Mouse (Mus musculus) testis, adult 2 months (tissue): ENCODE results near the gene Lgals1.

Source experiments
- CTCF ChIP-seq: fragments of 200-500 bp; IDR thresholded peaks from 2 replicates; pipeline ENCODE4 v1.5.1; 2012; ENCODE audit warnings: low read depth, mild to moderate bottlenecking, inconsistent platforms, low read length, moderate library complexity; ENCODE audit not compliant: control insufficient read depth, insufficient read depth, insufficient replicate concordance
- POLR2A ChIP-seq: fragments of 200-500 bp; IDR thresholded peaks from 2 replicates; pipeline ENCODE4 v1.6.1; 2012; ENCODE audit warnings: low read depth, mild to moderate bottlenecking, inconsistent platforms, low read length, moderate library complexity; ENCODE audit not compliant: control insufficient read depth

DNA sequence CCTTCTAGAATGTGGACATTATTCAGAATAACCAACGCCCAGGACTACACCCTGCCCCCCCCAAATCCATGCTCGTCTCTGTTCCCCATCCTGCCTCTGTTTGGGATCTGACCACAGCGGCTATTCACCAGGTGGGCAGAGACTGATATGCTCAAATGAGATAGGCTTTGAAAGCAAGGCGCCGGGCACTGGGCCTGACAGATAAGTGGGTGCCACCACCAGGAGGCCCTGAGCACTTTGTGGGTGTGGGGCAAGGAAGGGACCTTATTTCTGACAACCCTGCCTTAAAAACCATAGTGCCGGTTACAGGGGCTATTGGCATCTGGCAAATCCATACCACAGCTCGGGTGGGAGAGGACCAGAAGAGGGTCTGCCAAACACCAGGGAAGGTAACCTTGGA, 3.8 kb upstream of the Lgals1 start:
- TF ChIP-seq CTCF (no peak), POLR2A (no peak)
